Mouse (Mus musculus) testis, postnatal 14 days (tissue): ENCODE results near the gene Arpp19.
A peak's percentile ranks its signal among the peaks of the same experiment; 100 is the strongest.

ENCODE experiments used
- DNase-seq: peaks from one replicate; pipeline ENCODE4 v3.0.0; 2021; ENCODE audit warnings: low spot score

The Arpp19 gene

GRCm38 (mm10) chr9:75037451-75038356, at the start of gene Arpp19:
Arpp19 (plus strand) TSS chr9:75037614.
- peak; percentile 91 for DNase-seq

- no peak for DNase-seq
Observed at GRCm38 (mm10) chr9:74988893-74989460, 48.4 kb upstream of the Arpp19 start.

DNA sequence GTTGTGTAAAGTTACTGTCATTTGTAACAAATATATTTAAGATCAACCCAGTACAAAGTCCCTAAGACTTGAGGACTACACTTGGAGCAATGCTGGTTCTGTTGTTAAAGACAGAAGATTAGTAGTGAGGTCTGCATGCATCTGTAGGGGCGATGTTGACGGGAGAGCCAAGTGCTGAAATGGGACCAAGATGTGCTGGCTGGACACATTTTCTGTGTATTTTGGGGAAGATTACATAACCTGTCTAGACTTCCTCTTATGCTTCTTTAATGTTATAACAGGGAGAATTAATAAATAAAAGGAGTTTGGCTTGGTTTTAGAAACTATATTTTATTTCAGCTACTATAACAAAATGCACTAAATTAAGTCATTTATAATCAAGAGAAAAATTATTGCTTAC, 47.4 kb upstream of the Arpp19 start:
- DNase-seq: no peak

DNA sequence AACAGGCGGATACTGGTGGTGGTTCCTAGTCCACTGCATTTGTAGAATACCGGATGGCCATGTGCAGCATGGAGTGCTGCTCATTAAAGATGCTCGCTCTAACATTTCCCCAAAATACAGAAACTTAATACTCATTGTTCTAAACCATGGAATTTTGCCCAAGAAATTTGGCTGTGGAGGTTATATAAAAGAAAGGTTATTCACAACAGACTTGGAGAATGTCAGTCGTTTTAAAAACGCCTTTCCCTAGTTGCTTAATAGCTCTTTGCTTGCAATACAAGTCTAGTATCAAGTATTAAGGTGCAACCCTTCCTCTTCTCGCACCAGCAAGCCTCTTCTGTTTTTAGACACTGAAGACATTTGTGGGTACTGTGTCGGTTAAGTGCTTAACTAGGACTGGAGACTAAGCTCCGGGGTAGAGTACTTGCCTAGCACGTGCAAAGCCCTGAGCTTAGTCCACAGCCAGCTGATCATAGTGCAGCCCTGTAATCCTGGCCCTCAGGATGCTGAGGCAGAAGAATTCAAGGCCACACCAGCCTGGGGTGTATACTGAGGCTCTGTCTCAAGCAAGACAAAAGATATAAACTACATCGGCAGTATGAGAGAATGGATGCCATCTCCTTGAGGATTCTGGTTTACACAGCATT, 42.7 kb upstream of the Arpp19 start:
- DNase-seq: no peak

DNA sequence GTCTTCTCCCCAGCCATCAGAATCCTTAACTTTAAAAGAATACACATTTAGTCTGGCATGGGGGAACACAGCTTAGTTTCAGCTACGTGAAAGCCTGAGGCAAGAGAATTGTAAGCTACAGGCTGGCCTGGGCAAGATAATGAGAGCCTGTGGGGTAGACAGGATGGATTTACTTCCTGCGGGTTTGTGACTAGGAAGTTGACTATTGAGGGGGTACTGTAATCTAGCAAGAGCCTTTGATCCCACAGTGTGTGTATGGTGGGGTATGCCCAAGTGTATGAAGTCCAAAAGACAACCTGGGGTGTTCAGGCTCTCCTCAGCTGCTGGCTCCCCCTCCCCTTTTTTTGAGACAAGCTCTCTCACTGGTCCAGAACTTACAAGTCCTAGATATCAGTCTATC, 41.1 kb upstream of the Arpp19 start:
- DNase-seq: no peak

GRCm38 (mm10) chr9:74997976-74998375, 39.4 kb upstream of the Arpp19 start:
- DNase-seq: no peak

DNA sequence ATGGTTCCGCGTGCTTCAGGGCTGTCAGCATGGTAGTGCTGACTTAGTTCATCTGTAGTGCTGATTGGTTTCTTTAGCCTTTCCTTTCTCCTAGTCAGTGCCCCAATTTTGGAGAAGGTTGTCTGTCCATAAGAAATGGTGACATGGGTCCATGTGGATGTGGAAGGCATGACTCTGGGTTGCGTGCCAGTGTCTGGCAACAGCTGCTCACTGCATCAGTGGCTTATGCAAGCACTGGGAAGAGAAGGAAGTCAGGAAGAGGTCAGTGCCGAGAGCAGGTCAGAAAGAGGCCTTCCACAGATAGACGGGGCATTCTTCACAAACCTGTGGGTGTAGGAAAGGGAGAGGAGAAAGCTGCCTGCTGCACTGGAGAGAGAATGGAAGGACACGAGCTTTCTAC, 36.4 kb upstream of the Arpp19 start:
- DNase-seq: no peak

GRCm38 (mm10) chr9:75001611-75002204, 35.7 kb upstream of the Arpp19 start:
- no peak for DNase-seq

DNA sequence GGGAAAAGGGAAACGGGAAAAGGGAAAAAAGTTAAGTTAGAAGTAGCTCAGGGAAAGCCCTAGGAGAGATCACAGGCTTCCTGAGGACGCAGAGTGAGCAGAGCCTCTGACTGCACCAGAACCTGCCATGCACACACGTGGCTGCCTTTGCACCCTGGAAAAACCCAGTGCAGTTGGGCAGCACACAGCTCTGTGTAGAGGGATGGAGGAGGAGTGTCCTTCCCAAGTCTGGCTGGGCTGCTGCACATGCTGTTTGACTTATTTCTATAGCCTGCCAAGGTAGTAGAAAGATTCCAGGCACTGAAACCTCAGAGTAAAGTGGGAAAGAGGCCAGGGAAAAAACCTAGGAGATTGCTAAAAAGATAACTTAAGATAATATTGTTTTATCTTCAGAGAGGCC, 35.2 kb upstream of the Arpp19 start:
- DNase-seq: no peak

DNA sequence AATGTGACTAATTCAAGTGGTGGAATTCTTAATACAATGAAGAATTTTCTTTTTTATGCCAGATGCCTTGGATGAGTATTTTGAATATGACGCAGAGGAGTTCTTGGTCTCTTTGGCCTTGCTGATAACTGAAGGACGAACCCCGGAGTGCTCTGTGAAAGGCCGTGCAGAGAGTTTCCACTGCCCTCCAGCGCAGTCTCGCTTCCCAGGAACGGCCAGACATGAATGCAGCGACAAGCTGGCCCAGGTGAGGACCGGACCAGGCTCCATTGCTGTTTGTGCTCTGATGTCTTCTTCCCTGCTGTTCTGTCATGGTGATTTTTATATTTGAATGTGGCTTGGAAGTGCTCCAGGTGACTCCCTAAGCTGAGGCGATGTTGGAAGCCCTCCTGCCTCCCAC, 33.2 kb upstream of the Arpp19 start:
- peak; percentile 51 for DNase-seq

GRCm38 (mm10) chr9:75016591-75016990, 20.8 kb upstream of the Arpp19 start:
- no peak for DNase-seq

- DNase-seq: no peak
Observed at GRCm38 (mm10) chr9:75019181-75019580, 18.2 kb upstream of the Arpp19 start.

DNA sequence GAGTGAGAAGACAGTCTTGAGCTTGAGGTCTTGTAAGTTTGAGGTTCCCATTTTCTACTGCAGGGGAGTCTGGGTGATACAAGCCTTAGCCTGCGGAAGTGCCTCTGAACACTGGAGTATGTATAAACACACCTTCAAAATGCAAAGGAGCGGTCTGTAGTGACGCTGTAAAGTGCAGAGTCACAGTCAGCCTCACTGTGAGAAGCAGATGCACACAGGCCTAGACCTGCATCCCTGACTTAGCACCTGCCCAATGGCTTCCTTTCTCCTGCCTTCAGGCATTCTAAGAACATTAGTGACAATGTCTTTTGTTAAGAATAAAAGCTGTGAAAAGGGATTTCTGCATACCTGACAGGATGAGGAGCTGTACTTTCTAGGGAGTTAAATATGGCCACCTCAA, 17.8 kb upstream of the Arpp19 start:
- DNase-seq: no peak

- DNase-seq: no peak
Observed at GRCm38 (mm10) chr9:75020561-75020960, 16.9 kb upstream of the Arpp19 start.

DNA sequence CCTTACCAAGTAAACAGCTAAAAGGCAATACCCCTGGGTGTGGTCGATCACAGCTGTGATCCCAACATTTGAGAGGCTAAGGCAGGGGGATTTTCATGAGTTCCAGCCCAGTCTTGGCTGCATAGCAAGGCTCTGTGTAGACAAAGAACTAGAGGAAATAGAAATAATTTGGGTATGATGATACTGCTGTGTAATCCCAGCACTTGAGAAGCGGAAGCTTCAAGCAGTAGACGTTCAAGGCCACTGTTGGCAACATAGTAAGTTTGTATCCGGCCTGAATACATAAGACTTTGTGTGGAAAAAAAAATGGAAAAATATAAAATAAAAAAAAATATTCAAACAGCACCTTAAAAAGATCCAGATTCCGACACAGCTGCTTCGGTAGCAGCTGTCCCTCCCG, 14.9 kb upstream of the Arpp19 start:
- DNase-seq: no peak

GRCm38 (mm10) chr9:75023150-75023894, 14.1 kb upstream of the Arpp19 start:
- DNase-seq: no peak

DNA sequence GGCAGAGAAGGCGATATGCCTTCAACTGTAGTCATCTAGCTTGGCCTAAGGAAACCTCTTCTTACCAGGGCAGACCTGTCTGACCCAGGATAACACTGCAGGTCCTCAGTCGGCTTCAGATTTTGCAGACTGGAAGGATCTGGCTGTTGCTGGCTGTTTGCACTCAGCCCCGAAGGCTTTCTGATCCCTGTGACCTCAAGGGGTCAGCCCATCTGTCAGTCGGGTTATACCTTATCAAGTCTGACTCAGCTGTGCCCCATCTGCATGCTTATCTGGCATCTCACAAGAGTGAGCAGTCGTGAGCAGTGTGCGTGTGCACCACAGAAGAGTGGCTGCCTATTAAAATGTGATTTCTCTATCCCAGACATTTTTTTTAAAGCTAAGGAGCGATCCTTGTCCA, 13.3 kb upstream of the Arpp19 start:
- no peak for DNase-seq

- no peak for DNase-seq
Observed at GRCm38 (mm10) chr9:75025689-75026088, 11.7 kb upstream of the Arpp19 start.

GRCm38 (mm10) chr9:75032408-75032807, 5.0 kb upstream of the Arpp19 start:
- DNase-seq: no peak

- DNase-seq: no peak
Observed at GRCm38 (mm10) chr9:75033141-75033540, 4.3 kb upstream of the Arpp19 start.

DNA sequence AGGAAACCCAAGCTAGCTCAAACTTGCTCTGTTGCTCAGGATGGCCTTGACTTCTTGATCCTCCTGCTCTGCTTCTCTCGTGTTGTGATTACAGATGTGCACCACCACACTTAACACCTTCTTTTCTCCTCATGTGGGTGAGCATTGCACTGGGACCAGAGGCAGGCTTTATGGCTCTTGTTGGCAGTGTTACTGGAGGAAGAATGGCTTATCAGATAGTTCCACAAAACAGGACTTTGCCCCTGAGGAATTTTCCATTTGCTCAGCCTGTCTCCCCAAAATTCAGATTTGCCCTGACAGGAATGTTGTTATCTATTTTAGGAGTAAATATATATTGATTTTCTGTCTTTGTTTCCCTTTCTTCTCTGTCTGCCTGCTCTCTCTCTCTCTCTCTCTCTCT, 2.7 kb upstream of the Arpp19 start:
- DNase-seq: no peak

DNA sequence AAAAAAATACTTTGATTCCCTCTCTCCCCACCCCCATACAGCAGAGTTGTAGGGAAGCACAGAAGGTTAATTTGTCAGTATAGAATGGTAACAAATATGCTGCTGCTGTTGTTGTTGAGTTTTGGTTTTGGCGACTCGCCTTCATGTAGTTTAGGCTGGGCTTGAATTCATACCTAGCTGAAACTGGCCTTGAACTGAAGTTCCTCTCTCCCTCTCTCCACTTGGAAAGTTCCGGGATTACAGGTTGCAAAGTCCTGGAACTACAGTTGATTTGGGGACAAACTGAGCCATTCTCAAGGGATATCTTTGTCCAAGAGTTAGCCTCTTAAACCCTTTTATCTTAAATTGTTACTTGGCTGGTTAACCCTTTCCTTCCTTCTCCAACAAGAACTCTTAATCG, 1.5 kb upstream of the Arpp19 start:
- no peak for DNase-seq
